Mouse (Mus musculus) embryonic stem cell, embryonic (primary cell): Measurements from ENCODE around the gene Rbks.

Experiments
- CTCF ChIA-PET, 4 experiments: fragments of 300-600 bp in 2 of 4; fragments of 350-600 bp in 2 of 4; sonication (Branson Sonifier 250); formaldehyde crosslinking; loops; one replicate each; lab custom pipeline; 2022; ENCODE audit warnings: inconsistent platforms in 2 of 4; lab: Charles Lee
- POLR2A ChIA-PET, 4 experiments: fragments of 300-600 bp in 2 of 4; fragments of 350-600 bp in 2 of 4; sonication (Branson Sonifier 250); formaldehyde crosslinking; loops; one replicate each; lab custom pipeline; 2022; ENCODE audit warnings: antibody characterized with exemption in 4 of 4, inconsistent platforms in 1 of 4; lab: Charles Lee

The Rbks gene

DNA sequence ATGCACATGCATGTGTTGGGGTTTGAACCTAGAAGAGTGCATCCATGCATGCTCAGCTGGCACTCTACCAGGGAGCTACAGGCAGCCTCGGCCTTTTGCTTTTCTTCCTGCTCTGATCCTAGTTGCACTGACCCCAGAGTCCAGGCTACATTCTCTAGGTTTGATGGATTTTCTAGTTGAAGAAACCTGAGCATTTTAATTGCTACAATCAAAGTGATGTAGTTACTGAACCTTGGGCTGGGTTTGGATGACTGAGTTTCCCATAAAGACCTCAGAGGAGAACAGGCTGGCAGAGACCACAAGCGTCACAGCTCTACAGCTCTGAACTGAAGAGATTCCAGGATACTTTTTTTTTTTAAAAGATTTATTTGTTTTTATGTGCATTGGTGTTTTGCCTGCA is 114.2 kb downstream of the Rbks start:
- ChIA-PET CTCF (interaction anchor here in 2 of 4 experiments (0.8 to 1.4 kb wide), 3 partner anchors 13 to 556 kb away, joined by 3 read pairs; partner anchors contain the start of gene Mrpl33 (in 1 of the 2)), POLR2A (interaction anchor here in 2 of 4 experiments (0.7 to 9.9 kb wide), 5 partner anchors 13 to 108 kb away, joined by 3 to 81 read pairs (median 3); partner anchors contain the start of gene Mrpl33 (in 2 of the 2))

DNA sequence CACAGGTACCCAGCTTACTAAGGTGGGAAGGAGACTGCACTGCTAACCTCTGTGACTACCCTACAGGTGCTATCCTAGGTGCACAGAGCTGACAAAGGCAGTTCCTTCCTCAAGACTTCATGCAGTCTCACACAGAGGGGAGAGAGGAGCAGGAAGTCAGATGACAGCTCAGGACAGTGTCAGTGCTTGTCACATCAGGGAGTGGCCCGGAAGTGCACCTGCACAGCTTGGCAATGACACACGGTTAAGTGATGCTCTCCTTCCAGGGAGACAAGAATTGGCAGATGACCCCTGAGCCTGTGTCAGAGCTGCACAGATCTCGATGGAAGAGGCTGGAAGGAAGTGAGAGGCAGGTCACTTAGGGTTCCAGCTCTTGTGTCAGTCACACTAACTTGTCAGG is 115.5 kb downstream of the Rbks start:
- ChIA-PET CTCF (interaction anchor here in 3 of 4 experiments (0.9 to 1.4 kb wide), 4 partner anchors 17 to 557 kb away, joined by 3 to 5 read pairs (median 3); no protein-coding TSS in a partner anchor), POLR2A (interaction anchor here in 2 of 4 experiments (1.1 to 9.9 kb wide), 3 partner anchors 11 to 17 kb away, joined by 4 to 81 read pairs (median 4); partner anchors contain the start of gene Mrpl33 (in 2 of the 2))

DNA sequence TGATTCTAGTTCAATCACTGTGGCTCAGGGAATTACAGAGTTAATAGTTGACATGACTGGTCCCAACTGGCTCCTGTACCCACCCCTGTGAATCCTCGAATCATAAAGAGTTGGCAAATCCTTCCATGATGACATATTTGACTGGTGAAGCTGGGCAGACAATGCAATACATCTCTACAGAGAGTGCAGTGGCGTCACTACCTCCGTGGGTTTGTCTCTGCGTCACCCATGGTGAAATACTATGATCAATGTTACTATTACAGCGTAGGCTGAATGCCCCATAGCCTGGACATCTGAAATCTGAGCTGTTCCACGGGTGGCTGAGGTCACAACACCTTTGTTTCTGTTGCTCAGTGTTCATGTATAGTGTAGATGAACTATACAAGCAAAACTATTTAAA is 116.2 kb downstream of the Rbks start:
- ChIA-PET CTCF (interaction anchor here in 1 of 4 experiments (0.9 kb wide), 1 partner anchor 18 kb away, joined by 3 read pairs; no protein-coding TSS in a partner anchor), POLR2A (interaction anchor here in 2 of 4 experiments (1.1 to 9.9 kb wide), 3 partner anchors 11 to 18 kb away, joined by 4 to 81 read pairs (median 4); partner anchors contain the start of gene Mrpl33 (in 2 of the 2))

DNA sequence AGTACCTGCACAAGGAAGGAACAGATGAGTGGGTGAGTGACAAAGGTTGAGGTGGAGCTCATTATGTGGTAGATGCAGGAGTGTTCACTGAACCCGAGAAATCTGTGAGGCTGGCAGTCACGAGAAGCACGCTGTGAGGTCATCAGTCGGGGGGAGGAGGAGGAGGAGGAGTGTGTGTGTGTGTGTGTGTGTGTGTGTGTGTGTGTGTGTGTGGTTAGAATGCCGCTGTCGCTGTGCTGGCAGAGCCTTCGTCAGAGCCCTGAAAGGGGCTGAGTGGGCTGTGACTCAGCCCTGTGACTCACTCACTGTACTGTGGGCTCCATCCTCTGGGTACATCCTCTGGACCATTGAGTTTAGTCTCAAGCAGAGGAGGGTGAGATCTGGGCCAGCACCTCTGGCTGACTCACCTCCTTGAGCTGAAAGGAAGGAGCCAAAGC is 120.9 kb downstream of the Rbks start:
- ChIA-PET CTCF (interaction anchor here in 2 of 4 experiments (0.7 to 1.0 kb wide), 3 partner anchors 13 to 641 kb away, joined by 3 to 5 read pairs (median 4); no protein-coding TSS in a partner anchor), POLR2A (interaction anchor here in 2 of 4 experiments (0.6 to 1.9 kb wide), 3 partner anchors 19 to 20 kb away, joined by 3 to 4 read pairs (median 4); partner anchors contain the start of gene Mrpl33 (in 2 of the 2))
